Mouse (Mus musculus): ENCODE measurements around the gene Cacnb3. TPM values are rescaled to one million over a fixed set of nuclear protein-coding genes. Genes with fewer than 3 reads are reported as not detected.
A peak's percentile ranks its signal among the peaks of the same experiment; 100 is the strongest.

Gene Cacnb3
- total and polyA plus RNA-seq, 2 experiments from 2014 or later, result 139 to 191 TPM

GRCm38 (mm10) chr15:98602921-98603458, 27.6 kb upstream of the Cacnb3 start:
- no peak overlapping the region for H3K27ac ChIP-seq (ENCODE audit: low read depth, low read length)
- no peak overlapping the region for H3K9ac ChIP-seq
- H3K36me3 ChIP-seq (ENCODE audit: insufficient read depth), result peaks cover 45% of the 10 kb centered on the region
- H3K4me2 ChIP-seq (ENCODE audit: low read depth), result no peak overlapping the region
- no peak for TF ChIP-seq CTCF (IDR thresholded peaks at IDR 0.05; ENCODE audit: low read depth)
- peaks cover 5% of the 10 kb centered on the region for H3K4me1 ChIP-seq (ENCODE audit: insufficient read depth)
- no peak for ATAC-seq
- DNase-seq, result no peak
- no peaks in the 10 kb centered on the region for H3K9me3 ChIP-seq (ENCODE audit: low read length)
- H3K27me3 ChIP-seq (ENCODE audit: insufficient read depth, low read length), result no peaks in the 10 kb centered on the region
- no peak overlapping the region for H3K4me3 ChIP-seq (ENCODE audit: low read depth, low read length)
- WGBS, result 59% methylated on average over 4 of the region's 4 CpGs

- DNase-seq, result no peak
- H3K4me2 ChIP-seq (ENCODE audit: low read depth), result no peak overlapping the region
Measured at GRCm38 (mm10) chr15:98604041-98604575, 26.5 kb upstream of the Cacnb3 start.

GRCm38 (mm10) chr15:98606051-98606536, 24.5 kb upstream of the Cacnb3 start:
- ATAC-seq, result no peak
- TF ChIP-seq CTCF (IDR thresholded peaks at IDR 0.05; ENCODE audit: low read depth), result no peak
- Histone ChIP-seq H3K4me3 (ENCODE audit: low read depth, low read length) (no peak overlapping the region), H3K27ac (ENCODE audit: low read depth, low read length) (no peak overlapping the region), H3K9ac (no peak overlapping the region), H3K9me3 (ENCODE audit: low read length) (no peaks in the 10 kb centered on the region), H3K27me3 (ENCODE audit: insufficient read depth, low read length) (no peaks in the 10 kb centered on the region), H3K4me2 (ENCODE audit: low read depth) (no peak overlapping the region), H3K4me1 (ENCODE audit: insufficient read depth) (peaks cover 12% of the 10 kb centered on the region), H3K36me3 (ENCODE audit: insufficient read depth) (peaks cover 26% of the 10 kb centered on the region)
- WGBS, result 88% methylated on average over 12 of the region's 12 CpGs
- no peak for DNase-seq

More at GRCm38 (mm10) chr15:98604041-98604575, 26.5 kb upstream of the Cacnb3 start:
- Histone ChIP-seq H3K36me3 (ENCODE audit: insufficient read depth) (peaks cover 38% of the 10 kb centered on the region), H3K9me3 (ENCODE audit: low read length) (no peaks in the 10 kb centered on the region), H3K4me1 (ENCODE audit: insufficient read depth) (peaks cover 12% of the 10 kb centered on the region), H3K27me3 (ENCODE audit: insufficient read depth, low read length) (no peaks in the 10 kb centered on the region), H3K27ac (ENCODE audit: low read depth, low read length) (no peak overlapping the region), H3K4me3 (ENCODE audit: low read depth, low read length) (no peak overlapping the region), H3K9ac (no peak overlapping the region)
- 94% methylated on average over 24 of the region's 24 CpGs for WGBS
- no peak for ATAC-seq
- no peak for TF ChIP-seq CTCF (IDR thresholded peaks at IDR 0.05; ENCODE audit: low read depth)

- Histone ChIP-seq H3K9ac (no peak overlapping the region), H3K4me3 (ENCODE audit: low read depth, low read length) (no peak overlapping the region), H3K36me3 (ENCODE audit: insufficient read depth) (peaks cover 21% of the 10 kb centered on the region)
Measured at GRCm38 (mm10) chr15:98606739-98607138, 23.9 kb upstream of the Cacnb3 start.

GRCm38 (mm10) chr15:98607557-98607956, 23.1 kb upstream of the Cacnb3 start:
- Histone ChIP-seq H3K4me1 (ENCODE audit: insufficient read depth) (peaks cover 12% of the 10 kb centered on the region), H3K4me3 (ENCODE audit: low read depth, low read length) (no peak overlapping the region), H3K27me3 (ENCODE audit: insufficient read depth, low read length) (no peaks in the 10 kb centered on the region), H3K4me2 (ENCODE audit: low read depth) (peak overlapping the region; percentile 88), H3K27ac (ENCODE audit: low read depth, low read length) (no peak overlapping the region), H3K9ac (0 out of 2 replicates have a peak overlapping the region, but pooled peaks have one; percentile 87), H3K36me3 (ENCODE audit: insufficient read depth) (peaks cover 15% of the 10 kb centered on the region), H3K9me3 (ENCODE audit: low read length) (no peaks in the 10 kb centered on the region)
- ATAC-seq (no peak), DNase-seq (no peak)
- TF ChIP-seq CTCF (IDR thresholded peaks at IDR 0.05; ENCODE audit: low read depth), result no peak
- WGBS, result 21% methylated on average over 4 of the region's 4 CpGs

More at GRCm38 (mm10) chr15:98606739-98607138, 23.9 kb upstream of the Cacnb3 start:
- no peak overlapping the region for H3K4me2 ChIP-seq (ENCODE audit: low read depth)
- ATAC-seq (no peak), DNase-seq (no peak)
- H3K27ac ChIP-seq (ENCODE audit: low read depth, low read length), result no peak overlapping the region
- 74% methylated on average over 9 of the region's 9 CpGs for WGBS
- peaks cover 12% of the 10 kb centered on the region for H3K4me1 ChIP-seq (ENCODE audit: insufficient read depth)
- H3K27me3 ChIP-seq (ENCODE audit: insufficient read depth, low read length), result no peaks in the 10 kb centered on the region
- H3K9me3 ChIP-seq (ENCODE audit: low read length), result no peaks in the 10 kb centered on the region
- no peak for TF ChIP-seq CTCF (IDR thresholded peaks at IDR 0.05; ENCODE audit: low read depth)

- peaks cover 12% of the 10 kb centered on the region for H3K36me3 ChIP-seq (ENCODE audit: insufficient read depth)
- WGBS, result 15% methylated on average over 7 of the region's 10 CpGs
- peak overlapping the region; percentile 87 for H3K9ac ChIP-seq
- H3K27ac ChIP-seq (ENCODE audit: low read depth, low read length), result no peak overlapping the region; the same call in none of the 2 replicates
- TF ChIP-seq CTCF (IDR thresholded peaks at IDR 0.05; ENCODE audit: low read depth), result no peak
- ATAC-seq, result no peak
- H3K4me1 ChIP-seq (ENCODE audit: insufficient read depth), result peaks cover 12% of the 10 kb centered on the region
- H3K4me2 ChIP-seq (ENCODE audit: low read depth), result peak overlapping the region; percentile 88
- no peaks in the 10 kb centered on the region for H3K27me3 ChIP-seq (ENCODE audit: insufficient read depth, low read length)
- no peaks in the 10 kb centered on the region for H3K9me3 ChIP-seq (ENCODE audit: low read length)
- DNase-seq, result no peak
- H3K4me3 ChIP-seq (ENCODE audit: low read depth, low read length), result peak overlapping the region; percentile 88
Measured at GRCm38 (mm10) chr15:98608058-98608783, 22.4 kb upstream of the Cacnb3 start.

GRCm38 (mm10) chr15:98608784-98609250, 21.8 kb upstream of the Cacnb3 start:
- Histone ChIP-seq H3K4me2 (ENCODE audit: low read depth) (peak overlapping the region; percentile 88), H3K4me3 (ENCODE audit: low read depth, low read length) (peak overlapping the region; percentile 88), H3K27ac (ENCODE audit: low read depth, low read length) (peak overlapping the region; percentile 72), H3K36me3 (ENCODE audit: insufficient read depth) (peaks cover 6% of the 10 kb centered on the region), H3K9ac (peak overlapping the region; percentile 87), H3K27me3 (ENCODE audit: insufficient read depth, low read length) (no peaks in the 10 kb centered on the region), H3K9me3 (ENCODE audit: low read length) (no peaks in the 10 kb centered on the region), H3K4me1 (ENCODE audit: insufficient read depth) (peaks cover 12% of the 10 kb centered on the region)
- TF ChIP-seq CTCF (IDR thresholded peaks at IDR 0.05; ENCODE audit: low read depth), result no peak
- peak; percentile 40 for ATAC-seq
- 9% methylated on average over 13 of the region's 26 CpGs for WGBS
- DNase-seq, result peak; percentile 11
